16 mouse cellular contexts compared by ENCODE assay signal in genomic region chr11:3242395-3242794, GRCm38 (mm10).
"Had no signal": no experiment of that assay in that cellular context is flagged by ENCODE, and none has a peak within 500 bp of the region (broad histone marks: within the 10 kb centered on the region; RNA-seq: fewer than 3 reads in every experiment).

No protein-coding gene starts in this region.

- H3K4me2 ChIP-seq: neural tube, embryonic 13.5 days; neural tube, embryonic 15.5 days; stomach, embryonic 15.5 days had no signal

- DNase-seq: retina, postnatal 1 day; right cerebral cortex, adult 18-20 months; right cerebral cortex, postnatal 14 days; right cerebral cortex, postnatal 25 days; right cerebral cortex, postnatal 4 days; spleen, adult 18-20 months; thymus, adult 18-20 months; thymus, adult 2 months; thymus, postnatal 14 days; thymus, postnatal 25 days; thymus, postnatal 36 days; thymus, postnatal 4 days had no signal

- H3K4me3 ChIP-seq: neural tube, embryonic 13.5 days; neural tube, embryonic 15.5 days; stomach, embryonic 15.5 days had no signal

- H3K4me1 ChIP-seq: neural tube, embryonic 13.5 days; neural tube, embryonic 15.5 days; stomach, embryonic 15.5 days had no signal

- H3K9ac ChIP-seq: neural tube, embryonic 13.5 days; neural tube, embryonic 15.5 days; stomach, embryonic 15.5 days had no signal

- H3K27me3 ChIP-seq: neural tube, embryonic 13.5 days; neural tube, embryonic 15.5 days; stomach, embryonic 15.5 days had no signal

- H3K9me3 ChIP-seq: neural tube, embryonic 13.5 days; neural tube, embryonic 15.5 days; stomach, embryonic 15.5 days had no signal

- H3K27ac ChIP-seq: neural tube, embryonic 13.5 days; neural tube, embryonic 15.5 days; stomach, embryonic 15.5 days; stomach, postnatal 0 days had no signal
